Comparison of ENCODE assay signal across 8 mouse cellular contexts in the genomic region with DNA sequence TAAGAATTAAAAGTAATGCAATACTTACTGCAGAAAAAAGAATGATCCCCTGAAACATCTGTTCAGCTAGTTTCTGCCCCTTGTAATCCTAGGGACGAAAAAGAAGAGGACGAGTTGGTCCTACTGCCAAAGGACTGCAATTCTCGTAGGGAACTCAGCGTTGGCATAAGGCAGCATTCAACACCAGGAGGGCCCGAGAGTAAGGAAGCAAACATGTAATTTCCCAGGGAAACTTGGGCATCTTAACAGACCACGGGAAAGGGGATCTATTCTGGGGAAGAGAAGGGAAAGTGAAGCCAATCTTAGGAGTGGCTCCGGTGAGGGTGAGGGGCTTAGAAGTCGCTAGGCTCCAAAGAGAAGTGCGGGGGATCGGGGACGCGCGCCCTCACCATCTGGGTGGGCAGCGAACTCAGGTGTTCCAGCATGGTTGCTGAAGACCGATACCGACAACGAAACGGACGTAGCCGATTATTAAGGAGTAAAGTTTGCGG. TPM values are rescaled to one million over a fixed set of nuclear protein-coding genes. Genes with fewer than 3 reads are reported as not detected.
DNase-seq lines count a peak whose midpoint lies in the region; ATAC-seq lines count a peak whose summit lies in the region.

No protein-coding gene starts in this region.

- no peak; the same call in 1 of the 2 replicates for ATAC-seq in heart, embryonic 16.5 days (replicated peaks; ENCODE audit: extremely low read depth, insufficient read depth, low FRiP score)

- under 1% methylated on average over 21 of the region's 21 CpGs for whole genome bisulfite sequencing in heart, embryonic 16.5 days
- WGBS in hindbrain, embryonic 10.5 days, result under 1% methylated on average over 21 of the region's 21 CpGs
- under 1% methylated on average over 21 of the region's 21 CpGs for WGBS in midbrain, embryonic 10.5 days

- peak overlapping the region; percentile 89 for H3K4me2 ChIP-seq in heart, embryonic 16.5 days (ENCODE audit: low read depth, low read length)

- H3K9me3 ChIP-seq in heart, embryonic 16.5 days (replicated peaks; ENCODE audit: control insufficient read depth, low read length), result no peaks in the 10 kb centered on the region
- no peaks in the 10 kb centered on the region for H3K9me3 ChIP-seq in hindbrain, embryonic 10.5 days
- H3K9me3 ChIP-seq in midbrain, embryonic 10.5 days (replicated peaks), result no peaks in the 10 kb centered on the region

- H3K4me1 ChIP-seq in heart, embryonic 16.5 days (ENCODE audit: control insufficient read depth, insufficient read depth, low read length), result peaks cover 13% of the 10 kb centered on the region
- H3K4me1 ChIP-seq in hindbrain, embryonic 10.5 days (replicated peaks), result peaks cover 23% of the 10 kb centered on the region
- peaks cover 21% of the 10 kb centered on the region for H3K4me1 ChIP-seq in midbrain, embryonic 10.5 days

- peaks cover 2% of the 10 kb centered on the region; the same call in 1 of the 2 replicates for H3K36me3 ChIP-seq in heart, embryonic 16.5 days (ENCODE audit: control insufficient read depth, insufficient read depth)
- H3K36me3 ChIP-seq in hindbrain, embryonic 10.5 days, result peaks cover 28% of the 10 kb centered on the region
- peaks cover 24% of the 10 kb centered on the region for H3K36me3 ChIP-seq in midbrain, embryonic 10.5 days

- peak overlapping the region; percentile 87 for H3K4me3 ChIP-seq in heart, embryonic 16.5 days (ENCODE audit: low read length)
- H3K4me3 ChIP-seq in hindbrain, embryonic 10.5 days, result peak overlapping the region; percentile 98
- H3K4me3 ChIP-seq in midbrain, embryonic 10.5 days, result peak overlapping the region; percentile 98

- no peaks in the 10 kb centered on the region for H3K27me3 ChIP-seq in heart, embryonic 16.5 days (ENCODE audit: control insufficient read depth, insufficient read depth, low read length)
- no peaks in the 10 kb centered on the region for H3K27me3 ChIP-seq in hindbrain, embryonic 10.5 days (ENCODE audit: insufficient read depth, poor library complexity, severe bottlenecking)
- no peaks in the 10 kb centered on the region for H3K27me3 ChIP-seq in midbrain, embryonic 10.5 days (ENCODE audit: low read depth, poor library complexity, severe bottlenecking)

- peak overlapping the region; percentile 93 for H3K27ac ChIP-seq in heart, embryonic 16.5 days (ENCODE audit: low read length)
- peak overlapping the region; percentile 98 for H3K27ac ChIP-seq in hindbrain, embryonic 10.5 days
- H3K27ac ChIP-seq in midbrain, embryonic 10.5 days (replicated peaks), result peak overlapping the region; percentile 93

- DNase-seq in heart, postnatal 25 days (ENCODE audit: low spot score), result no peak
- peak; percentile 32 for DNase-seq in MN1 (ENCODE audit: low spot score)
- no peak for DNase-seq in hindbrain, embryonic 10.5 days (ENCODE audit: low spot score)
- no peak for DNase-seq in midbrain, embryonic 10.5 days (ENCODE audit: low spot score)
- DNase-seq in left cerebral cortex, postnatal 4 days, result no peak
- DNase-seq in adrenal gland, adult 18-20 months (ENCODE audit: low spot score in 2 of 2), result no peak
- DNase-seq in kidney, postnatal 25 days, result no peak

- intact Hi-C loops in heart, postnatal 25 days (cut with DNase I), result loop anchor here (5.0 kb wide), 1 partner anchor 49 kb away; the partner anchor contains the start of gene Nek4
- intact Hi-C loops in left cerebral cortex, postnatal 4 days (cut with DNase I), result no loop called here

- peak overlapping the region; percentile 96 for H3K9ac ChIP-seq in heart, embryonic 16.5 days (ENCODE audit: low read length)

RNA-seq across cellular contexts. Expression of gene Glt8d1, which starts 0.3 kb away (rescaled TPM):
- polyA plus RNA-seq in heart, embryonic 16.5 days (2015; fragmentation: Nextera tagmentation; extraction: Ambion mirVana), result 43.7 and 45.2 TPM in 2 replicates
- 10 to 100 TPM; 18.5 to 22.1 TPM for total RNA-seq in heart, postnatal 25 days (2021)
- polyA plus RNA-seq in hindbrain, embryonic 10.5 days (2016; fragmentation: Nextera tagmentation; extraction: Ambion mirVana), result 45.7 and 53.7 TPM in 2 replicates
- polyA plus RNA-seq in midbrain, embryonic 10.5 days (2016; fragmentation: Nextera tagmentation; extraction: Ambion mirVana), result 52.4 and 53.8 TPM in 2 replicates
- 10 to 100 TPM; 43.8 to 46.2 TPM for total RNA-seq in left cerebral cortex, postnatal 4 days (2021)
- total RNA-seq in adrenal gland, adult 18-20 months (2021), result 10 to 100 TPM; 44.7 to 51.0 TPM

RNA-seq across cellular contexts. Expression of gene Spcs1, which starts 0.6 kb away (rescaled TPM):
- polyA plus RNA-seq in heart, embryonic 16.5 days (2015; fragmentation: Nextera tagmentation; extraction: Ambion mirVana), result 337 and 339 TPM in 2 replicates
- total RNA-seq in heart, postnatal 25 days (2021), result 100 to 1,000 TPM; 138 to 145 TPM
- 278 and 290 TPM in 2 replicates for polyA plus RNA-seq in hindbrain, embryonic 10.5 days (2016; fragmentation: Nextera tagmentation; extraction: Ambion mirVana)
- 274 and 277 TPM in 2 replicates for polyA plus RNA-seq in midbrain, embryonic 10.5 days (2016; fragmentation: Nextera tagmentation; extraction: Ambion mirVana)
- 100 to 1,000 TPM; 158 to 166 TPM for total RNA-seq in left cerebral cortex, postnatal 4 days (2021)
- 100 to 1,000 TPM; 210 to 259 TPM for total RNA-seq in adrenal gland, adult 18-20 months (2021)

RNA-seq across cellular contexts. Expression of gene Pbrm1, which starts 18.1 kb away (rescaled TPM):
- polyA plus RNA-seq in heart, embryonic 16.5 days (2015; fragmentation: Nextera tagmentation; extraction: Ambion mirVana), result 97.9 and 98.3 TPM in 2 replicates
- 10 to 100 TPM; 54.0 to 58.2 TPM for total RNA-seq in heart, postnatal 25 days (2021)
- 130 and 148 TPM in 2 replicates for polyA plus RNA-seq in hindbrain, embryonic 10.5 days (2016; fragmentation: Nextera tagmentation; extraction: Ambion mirVana)
- polyA plus RNA-seq in midbrain, embryonic 10.5 days (2016; fragmentation: Nextera tagmentation; extraction: Ambion mirVana), result 158 and 170 TPM in 2 replicates
- total RNA-seq in left cerebral cortex, postnatal 4 days (2021), result 100 to 1,000 TPM; 107 to 110 TPM
- 10 to 100 TPM; 38.5 to 48.1 TPM for total RNA-seq in adrenal gland, adult 18-20 months (2021)

RNA-seq across cellular contexts. Expression of gene Gnl3, which starts 18.1 kb away (rescaled TPM):
- 53.1 and 63.0 TPM in 2 replicates for polyA plus RNA-seq in heart, embryonic 16.5 days (2015; fragmentation: Nextera tagmentation; extraction: Ambion mirVana)
- 10 to 100 TPM; 19.5 to 20.5 TPM for total RNA-seq in heart, postnatal 25 days (2021)
- 76.6 and 119 TPM in 2 replicates for polyA plus RNA-seq in hindbrain, embryonic 10.5 days (2016; fragmentation: Nextera tagmentation; extraction: Ambion mirVana)
- polyA plus RNA-seq in midbrain, embryonic 10.5 days (2016; fragmentation: Nextera tagmentation; extraction: Ambion mirVana), result 94.0 and 121 TPM in 2 replicates
- 10 to 100 TPM; 68.3 to 79.3 TPM for total RNA-seq in left cerebral cortex, postnatal 4 days (2021)
- 100 to 1,000 TPM; 103 to 127 TPM for total RNA-seq in adrenal gland, adult 18-20 months (2021)

RNA-seq across cellular contexts. Expression of gene Nek4, which starts 49.7 kb away (rescaled TPM):
- polyA plus RNA-seq in heart, embryonic 16.5 days (2015; fragmentation: Nextera tagmentation; extraction: Ambion mirVana), result 5.6 and 7.2 TPM in 2 replicates
- total RNA-seq in heart, postnatal 25 days (2021), result 1 to 10 TPM; 4.0 to 5.3 TPM
- polyA plus RNA-seq in hindbrain, embryonic 10.5 days (2016; fragmentation: Nextera tagmentation; extraction: Ambion mirVana), result 18.6 and 21.0 TPM in 2 replicates
- 22.7 and 24.7 TPM in 2 replicates for polyA plus RNA-seq in midbrain, embryonic 10.5 days (2016; fragmentation: Nextera tagmentation; extraction: Ambion mirVana)
- 10 to 100 TPM; 15.7 to 16.5 TPM for total RNA-seq in left cerebral cortex, postnatal 4 days (2021)
- total RNA-seq in adrenal gland, adult 18-20 months (2021), result 10 to 100 TPM; 10.3 to 11.8 TPM
